Mouse (Mus musculus) hindbrain, embryonic 16.5 days (tissue): ENCODE results near the gene Tent5c. TPM values are rescaled to one million over a fixed set of nuclear protein-coding genes. Genes with fewer than 3 reads are reported as not detected.

ENCODE experiments used
- ATAC-seq: fragments of 200-750 bp; cut with Nextera tagmentation; 2 replicates; pipeline ENCODE4 v1.8.0; 2017; ENCODE audit warnings: moderate TSS enrichment, moderate library complexity
- H3K27ac ChIP-seq: fragments of 300-500 bp; sonication (generic); 2 replicates; pipeline ENCODE4 v1.5.1; 2014; ENCODE audit warnings: low read depth, mild to moderate bottlenecking, control low read depth, low read length, moderate library complexity
- H3K27me3 ChIP-seq: fragments of 300-500 bp; sonication (generic); replicated peaks from 2 replicates; pipeline ENCODE4 v1.6.1; 2014; ENCODE audit warnings: low read length; ENCODE audit not compliant: control insufficient read depth, insufficient read depth
- H3K36me3 ChIP-seq: fragments of 300-500 bp; sonication (generic); 2 replicates; pipeline ENCODE4 v1.6.1; 2014; ENCODE audit warnings: mild to moderate bottlenecking, low read length, moderate library complexity, mixed read lengths; ENCODE audit not compliant: control insufficient read depth, insufficient read depth
- H3K4me1 ChIP-seq: fragments of 300-500 bp; sonication (generic); 2 replicates; pipeline ENCODE4 v1.6.1; 2014; ENCODE audit warnings: low read depth, low read length; ENCODE audit not compliant: control insufficient read depth, insufficient read depth
- H3K4me2 ChIP-seq: fragments of 300-500 bp; sonication (generic); 2 replicates; pipeline ENCODE4 v1.6.1; 2014; ENCODE audit warnings: mild to moderate bottlenecking, low read length, control low read depth, moderate library complexity
- H3K4me3 ChIP-seq: fragments of 300-500 bp; sonication (generic); 2 replicates; pipeline ENCODE4 v1.5.1; 2014; ENCODE audit warnings: mild to moderate bottlenecking, low read length, control low read depth, moderate library complexity
- H3K9ac ChIP-seq: fragments of 300-500 bp; sonication (generic); 2 replicates; pipeline ENCODE4 v1.6.1; 2014; ENCODE audit warnings: low read depth, mild to moderate bottlenecking, control low read depth, low read length, moderate library complexity
- H3K9me3 ChIP-seq: fragments of 300-500 bp; sonication (generic); 2 replicates; pipeline ENCODE4 v1.6.1; 2014; ENCODE audit warnings: mild to moderate bottlenecking, low read length, moderate library complexity; ENCODE audit not compliant: control insufficient read depth
- WGBS: fragments of 180-500 bp; shearing (Covaris S2); extraction: QIAGEN DNeasy Blood & Tissue Kit; methylation state at CpG from one replicate; pipeline ENCODE4 v1.1.7; 2014; 5-methylcytosine and 5-hydroxymethylcytosine counted together
- polyA plus RNA-seq: library from polyadenylated mRNA; unstranded; fragments of >200 nt; fragmentation: Nextera tagmentation; extraction: Ambion mirVana; gene quantifications from 2 replicates; pipeline ENCODE4 v1.2.1, GENCODE M21; 2015

The Tent5c gene
- polyA plus RNA-seq, 1 experiment from 2014 or later: 3.3 TPM

DNA sequence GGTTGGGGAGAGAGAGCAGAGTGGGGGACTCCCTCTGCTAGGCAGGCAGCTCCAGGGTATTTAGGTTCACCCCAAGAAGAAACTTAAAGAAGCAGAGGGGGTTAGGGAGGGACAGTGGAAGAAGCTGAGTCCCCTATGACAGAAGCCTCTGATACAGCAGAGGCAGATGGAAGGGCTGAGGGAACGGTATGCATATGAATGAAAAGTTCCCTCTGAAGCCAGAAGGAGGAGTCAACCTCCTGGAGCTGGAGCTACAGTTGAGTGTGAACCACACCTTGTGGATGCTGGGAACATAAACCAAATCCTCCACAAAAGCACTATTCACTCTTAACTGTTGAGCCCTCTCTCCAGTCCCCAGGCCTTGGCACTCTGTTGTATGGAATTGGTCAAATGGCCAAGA, 32.5 kb upstream of the Tent5c start:
- H3K27me3 ChIP-seq: no peaks in the 10 kb centered on the region
- H3K9ac ChIP-seq: no peak overlapping the region
- H3K27ac ChIP-seq: no peak overlapping the region
- H3K4me3 ChIP-seq: no peak overlapping the region
- ATAC-seq: no peak
- H3K9me3 ChIP-seq: no peaks in the 10 kb centered on the region
- no peak overlapping the region for H3K4me2 ChIP-seq
- no peaks in the 10 kb centered on the region for H3K36me3 ChIP-seq
- no peaks in the 10 kb centered on the region for H3K4me1 ChIP-seq
- WGBS: 42% methylated on average over 1 of the region's 1 CpGs

DNA sequence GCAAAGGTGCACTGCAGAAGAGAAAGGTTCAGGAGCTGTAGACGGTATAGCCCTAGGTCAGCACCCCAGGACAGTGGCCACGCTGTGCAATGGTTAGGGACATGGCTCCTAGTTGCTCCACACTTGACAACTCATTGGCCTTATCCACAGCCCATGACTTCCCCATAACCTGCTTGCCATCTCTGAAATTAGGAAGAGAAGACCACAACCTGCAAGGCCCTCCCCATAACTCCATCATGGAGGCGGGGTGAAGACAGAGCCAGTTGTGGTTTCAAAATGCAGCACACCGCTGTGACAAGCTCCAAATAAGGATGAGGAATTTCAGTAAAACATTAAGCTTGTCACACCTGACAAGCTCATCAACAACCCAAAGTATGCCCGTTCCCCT, 26.6 kb upstream of the Tent5c start:
- no peak overlapping the region for H3K9ac ChIP-seq
- WGBS: 89% methylated on average over 5 of the region's 5 CpGs
- H3K4me3 ChIP-seq: no peak overlapping the region
- no peak overlapping the region for H3K4me2 ChIP-seq
- no peaks in the 10 kb centered on the region for H3K27me3 ChIP-seq
- no peak overlapping the region for H3K27ac ChIP-seq
- H3K36me3 ChIP-seq: no peaks in the 10 kb centered on the region
- H3K4me1 ChIP-seq: no peaks in the 10 kb centered on the region
- no peaks in the 10 kb centered on the region for H3K9me3 ChIP-seq
- no peak for ATAC-seq

DNA sequence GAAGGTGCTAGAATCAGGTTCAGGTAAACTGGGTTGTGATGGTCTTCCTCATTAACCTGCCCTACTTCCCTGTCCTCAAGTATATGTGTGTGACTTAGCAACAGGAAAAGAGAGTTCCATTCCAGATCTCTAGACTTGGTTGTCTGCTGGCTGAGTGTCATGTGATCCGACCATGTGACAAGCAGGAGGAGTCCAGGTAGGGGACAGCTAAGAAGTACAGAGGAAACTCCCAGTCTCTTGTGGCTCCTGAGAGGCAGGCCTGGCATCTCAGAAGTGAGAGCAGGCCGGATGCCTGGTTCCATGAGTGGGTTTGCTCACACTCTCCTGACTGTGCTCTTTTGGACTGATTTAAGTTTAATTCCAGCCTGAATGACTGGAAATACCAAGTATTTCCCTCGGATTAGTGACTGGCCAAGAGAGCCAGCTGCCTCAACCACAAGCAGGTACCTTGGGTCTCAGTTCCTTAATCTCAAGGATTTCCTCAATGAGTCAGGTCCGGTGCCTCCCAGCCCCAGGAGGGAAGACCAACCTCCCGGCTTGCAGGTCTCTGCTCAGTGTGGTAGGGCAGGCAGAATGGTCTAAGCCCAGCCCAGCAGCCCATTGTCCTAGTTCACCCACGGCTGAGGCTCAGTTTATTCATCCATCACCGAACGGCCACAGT, 26.1 kb upstream of the Tent5c start:
- Histone ChIP-seq H3K9me3 (no peaks in the 10 kb centered on the region), H3K4me2 (no peak overlapping the region), H3K27ac (no peak overlapping the region), H3K27me3 (no peaks in the 10 kb centered on the region), H3K36me3 (no peaks in the 10 kb centered on the region), H3K4me3 (no peak overlapping the region), H3K4me1 (no peaks in the 10 kb centered on the region), H3K9ac (no peak overlapping the region)
- WGBS: 78% methylated on average over 8 of the region's 8 CpGs
- no peak for ATAC-seq

DNA sequence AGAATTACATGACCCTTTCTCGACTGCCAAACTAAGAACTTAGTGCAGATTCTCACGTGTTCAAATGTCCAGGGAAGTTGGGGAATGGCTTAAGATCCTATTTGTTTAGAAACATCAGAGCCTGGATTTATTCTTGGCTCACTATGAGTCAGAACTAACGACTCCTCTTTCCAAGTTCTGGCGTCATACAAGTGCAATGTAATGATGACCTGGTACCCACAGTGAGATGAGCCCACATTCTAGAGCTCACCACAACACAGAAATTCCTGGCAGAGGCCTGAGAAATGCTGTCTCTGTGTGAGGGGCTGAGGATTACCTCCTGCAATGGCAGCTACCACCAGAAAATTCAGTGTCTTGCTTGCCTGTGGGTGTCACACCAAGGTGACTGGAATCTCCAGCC, 18.1 kb upstream of the Tent5c start:
- no peaks in the 10 kb centered on the region for H3K9me3 ChIP-seq
- no peak overlapping the region for H3K4me3 ChIP-seq
- WGBS: 87% methylated on average over 4 of the region's 4 CpGs
- no peak overlapping the region for H3K4me2 ChIP-seq
- no peaks in the 10 kb centered on the region for H3K36me3 ChIP-seq
- no peak overlapping the region for H3K9ac ChIP-seq
- no peaks in the 10 kb centered on the region for H3K4me1 ChIP-seq
- no peak for ATAC-seq
- H3K27me3 ChIP-seq: no peaks in the 10 kb centered on the region
- no peak overlapping the region for H3K27ac ChIP-seq

DNA sequence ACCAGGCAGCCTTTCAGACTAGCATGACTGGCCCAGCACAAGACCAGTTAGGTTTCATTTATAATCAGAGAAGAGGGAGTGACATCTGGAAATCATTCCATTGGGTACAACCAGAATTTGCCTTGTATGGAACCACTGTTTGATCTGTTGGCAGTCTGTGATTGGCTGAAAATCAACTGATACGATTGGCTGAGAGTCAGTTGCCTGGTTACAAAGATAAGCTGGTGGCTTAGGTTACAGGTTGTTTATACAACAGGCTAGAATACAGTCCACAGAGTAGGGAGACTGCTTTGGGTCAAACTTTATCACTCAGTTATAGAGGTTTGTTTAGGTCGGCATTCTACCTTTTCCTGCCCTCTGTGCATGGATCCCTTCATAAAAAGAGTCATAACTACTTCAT, 17.6 kb upstream of the Tent5c start:
- 93% methylated on average over 2 of the region's 2 CpGs for WGBS
- H3K4me1 ChIP-seq: no peaks in the 10 kb centered on the region
- no peak overlapping the region for H3K4me3 ChIP-seq
- no peak for ATAC-seq
- H3K27ac ChIP-seq: no peak overlapping the region
- H3K36me3 ChIP-seq: no peaks in the 10 kb centered on the region
- no peaks in the 10 kb centered on the region for H3K27me3 ChIP-seq
- H3K4me2 ChIP-seq: no peak overlapping the region
- H3K9ac ChIP-seq: no peak overlapping the region
- H3K9me3 ChIP-seq: no peaks in the 10 kb centered on the region

DNA sequence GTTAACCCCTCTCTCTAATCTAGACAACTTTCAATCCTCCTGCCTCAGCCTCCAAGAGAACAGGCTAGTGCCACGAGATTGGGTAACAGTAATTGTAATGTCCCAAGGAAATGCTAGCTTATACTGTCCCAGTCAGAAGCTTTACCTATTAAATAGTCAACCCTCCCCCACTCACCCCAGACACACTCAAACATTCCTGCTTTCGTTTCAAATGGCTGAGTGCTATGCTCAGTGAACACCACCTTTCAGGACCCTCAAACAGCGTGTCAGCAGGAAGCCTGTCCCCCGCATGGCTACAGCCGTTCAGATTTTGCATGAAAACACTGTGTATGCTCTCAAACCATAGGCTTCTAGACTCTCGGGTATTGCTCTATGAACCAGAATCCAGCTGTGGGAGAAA, 14.8 kb upstream of the Tent5c start:
- no peak overlapping the region for H3K27ac ChIP-seq
- no peak overlapping the region for H3K4me2 ChIP-seq
- no peaks in the 10 kb centered on the region for H3K9me3 ChIP-seq
- 77% methylated on average over 6 of the region's 6 CpGs for WGBS
- no peak overlapping the region for H3K4me3 ChIP-seq
- no peaks in the 10 kb centered on the region for H3K4me1 ChIP-seq
- no peaks in the 10 kb centered on the region for H3K27me3 ChIP-seq
- no peak for ATAC-seq
- no peak overlapping the region for H3K9ac ChIP-seq
- no peaks in the 10 kb centered on the region for H3K36me3 ChIP-seq

DNA sequence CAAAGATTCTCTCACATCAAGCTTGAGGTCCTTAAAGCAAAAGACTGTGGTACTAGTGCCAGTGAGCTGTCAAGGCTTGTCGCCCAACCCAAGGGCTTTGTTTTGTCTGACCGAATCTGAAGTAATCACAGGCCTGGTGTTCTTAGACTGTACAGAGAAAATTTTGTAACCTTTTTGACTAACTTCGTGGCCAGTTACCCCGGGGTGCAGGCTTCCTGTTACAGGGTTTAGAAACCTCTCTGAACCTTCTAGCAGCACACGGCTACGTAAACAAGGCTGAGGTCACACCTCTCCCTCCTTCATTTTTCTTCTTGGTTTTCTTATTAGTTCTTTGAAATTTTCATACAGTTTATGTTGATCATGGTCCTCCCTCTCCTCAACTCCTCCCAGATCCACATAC, 13.4 kb upstream of the Tent5c start:
- 88% methylated on average over 6 of the region's 6 CpGs for WGBS
- H3K4me1 ChIP-seq: no peaks in the 10 kb centered on the region
- no peak overlapping the region for H3K9ac ChIP-seq
- ATAC-seq: no peak
- no peak overlapping the region for H3K27ac ChIP-seq
- no peaks in the 10 kb centered on the region for H3K27me3 ChIP-seq
- H3K9me3 ChIP-seq: no peaks in the 10 kb centered on the region
- H3K36me3 ChIP-seq: no peaks in the 10 kb centered on the region
- no peak overlapping the region for H3K4me3 ChIP-seq
- no peak overlapping the region for H3K4me2 ChIP-seq

DNA sequence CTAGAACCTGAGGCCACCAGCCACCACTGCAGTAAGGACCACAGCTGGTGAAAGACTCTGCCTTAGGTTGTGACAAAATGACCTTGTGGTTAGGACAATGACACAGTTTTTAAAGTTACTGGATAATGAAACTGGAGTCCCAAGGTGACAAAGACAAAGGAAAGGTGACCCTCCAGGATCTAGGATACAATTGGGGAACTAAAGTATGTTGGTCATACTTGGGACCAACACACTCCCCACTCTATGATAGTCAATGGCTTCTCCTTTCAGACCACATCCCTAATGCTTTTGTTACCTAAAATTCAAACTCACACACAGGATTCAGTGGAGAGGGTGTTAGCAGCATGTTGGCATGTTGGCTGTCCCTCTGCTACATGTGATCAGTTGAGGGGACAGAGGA, 12.8 kb upstream of the Tent5c start:
- H3K4me3 ChIP-seq: no peak overlapping the region
- no peak overlapping the region for H3K27ac ChIP-seq
- H3K27me3 ChIP-seq: no peaks in the 10 kb centered on the region
- no peaks in the 10 kb centered on the region for H3K9me3 ChIP-seq
- no peak overlapping the region for H3K9ac ChIP-seq
- H3K4me2 ChIP-seq: no peak overlapping the region
- no peak for ATAC-seq
- H3K36me3 ChIP-seq: no peaks in the 10 kb centered on the region
- no peaks in the 10 kb centered on the region for H3K4me1 ChIP-seq

DNA sequence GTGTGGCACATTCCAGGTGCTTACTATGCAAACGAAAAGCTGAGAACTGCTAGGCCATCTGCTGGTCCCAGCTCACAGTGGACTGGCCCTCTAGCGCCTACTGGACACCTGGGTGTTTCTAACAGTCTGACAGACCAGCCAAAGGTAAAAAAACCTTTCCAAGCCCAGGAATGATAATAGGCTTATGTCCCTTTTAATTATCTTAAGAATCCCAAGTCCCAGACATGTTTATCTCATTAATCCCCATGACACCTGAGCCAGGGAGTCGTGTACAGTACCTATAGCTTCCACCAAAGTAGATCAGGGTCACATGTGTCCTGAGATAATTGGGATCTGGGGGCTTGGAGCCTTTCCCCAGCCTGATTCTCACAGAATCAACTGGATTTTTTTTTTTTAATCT, 7.0 kb upstream of the Tent5c start:
- Histone ChIP-seq H3K9ac (no peak overlapping the region), H3K4me1 (no peaks in the 10 kb centered on the region), H3K27me3 (no peaks in the 10 kb centered on the region), H3K27ac (no peak overlapping the region), H3K9me3 (no peaks in the 10 kb centered on the region), H3K36me3 (no peaks in the 10 kb centered on the region), H3K4me2 (no peak overlapping the region), H3K4me3 (no peak overlapping the region)
- no peak for ATAC-seq
- WGBS: 73% methylated on average over 3 of the region's 3 CpGs

DNA sequence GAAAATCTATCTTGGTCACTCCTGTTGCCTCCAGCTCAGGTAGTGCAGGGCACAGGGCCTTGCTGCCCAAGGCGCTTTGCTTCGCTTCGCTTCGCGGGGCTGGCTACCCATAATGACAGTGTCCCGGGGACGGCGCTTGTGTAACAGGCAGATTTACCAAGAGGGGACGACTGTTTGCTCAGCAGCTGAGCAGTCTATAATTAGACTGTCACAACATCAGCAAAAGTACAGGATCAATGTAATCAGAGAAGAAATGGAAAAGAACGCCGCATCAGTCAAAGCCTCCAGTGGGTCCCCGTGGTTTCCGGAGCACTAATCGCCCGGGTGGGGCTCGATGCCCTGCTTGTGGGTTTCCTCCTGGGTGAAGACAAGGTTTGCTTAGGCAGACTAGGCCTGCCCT, 6.3 kb upstream of the Tent5c start:
- 82% methylated on average over 16 of the region's 16 CpGs for WGBS

More for the DNA sequence above, 6.3 kb upstream of the Tent5c start:
- no peak for ATAC-seq
- no peaks in the 10 kb centered on the region for H3K27me3 ChIP-seq
- H3K4me1 ChIP-seq: no peaks in the 10 kb centered on the region
- H3K9ac ChIP-seq: no peak overlapping the region
- H3K4me2 ChIP-seq: no peak overlapping the region
- no peak overlapping the region for H3K27ac ChIP-seq
- H3K9me3 ChIP-seq: no peaks in the 10 kb centered on the region
- H3K4me3 ChIP-seq: no peak overlapping the region
- no peaks in the 10 kb centered on the region for H3K36me3 ChIP-seq
